Mouse (Mus musculus) cortical plate, adult 2 months (tissue): ENCODE measurements around the gene Eps8l2.

Experiments used
- CTCF ChIP-seq: fragments of 200-500 bp; IDR thresholded peaks from 2 replicates; pipeline ENCODE4 v1.5.1; 2011; ENCODE audit warnings: mild to moderate bottlenecking, control low read depth, low read length; ENCODE audit not compliant: insufficient read depth; ENCODE audit errors: extremely low read depth
- POLR2A ChIP-seq: fragments of 200-500 bp; IDR thresholded peaks from 2 replicates; pipeline ENCODE4 v1.6.1; 2011; ENCODE audit warnings: mild to moderate bottlenecking, low read length, control low read depth; ENCODE audit not compliant: insufficient read depth; ENCODE audit errors: extremely low read depth

- TF ChIP-seq POLR2A: no peak
- no peak for TF ChIP-seq CTCF
Measured at GRCm38 (mm10) chr7:141304537-141304936, 34.1 kb upstream of the Eps8l2 start.
